Mouse (Mus musculus) neutrophil, adult 5-6 weeks (primary cell): Measurements from ENCODE around the gene Pex12. TPM values are rescaled to one million over a fixed set of nuclear protein-coding genes. Genes with fewer than 3 reads are reported as not detected.
"Not testable (repeated sequence)": the region's sequence is repeated elsewhere in the genome, so short reads cannot be mapped to it uniquely, and the experiment has no call there.

ENCODE experiments used
- ATAC-seq: fragments of 151-379, 151-347 bp; 2 replicates; pipeline ENCODE4 v1.8.0; 2017; ENCODE audit warnings: mild to moderate bottlenecking, moderate TSS enrichment; ENCODE audit not compliant: insufficient number of reproducible peaks, poor library complexity, low FRiP score, severe bottlenecking; ENCODE audit errors: extremely low read depth
- total RNA-seq: library from RNA; stranded (forward); fragments of 200-1000 nt; gene quantifications from 2 replicates; pipeline ENCODE4 v1.2.3, GENCODE M21; 2017

Gene Pex12
- total RNA-seq, 1 experiment from 2014 or later: 6.5 TPM

DNA sequence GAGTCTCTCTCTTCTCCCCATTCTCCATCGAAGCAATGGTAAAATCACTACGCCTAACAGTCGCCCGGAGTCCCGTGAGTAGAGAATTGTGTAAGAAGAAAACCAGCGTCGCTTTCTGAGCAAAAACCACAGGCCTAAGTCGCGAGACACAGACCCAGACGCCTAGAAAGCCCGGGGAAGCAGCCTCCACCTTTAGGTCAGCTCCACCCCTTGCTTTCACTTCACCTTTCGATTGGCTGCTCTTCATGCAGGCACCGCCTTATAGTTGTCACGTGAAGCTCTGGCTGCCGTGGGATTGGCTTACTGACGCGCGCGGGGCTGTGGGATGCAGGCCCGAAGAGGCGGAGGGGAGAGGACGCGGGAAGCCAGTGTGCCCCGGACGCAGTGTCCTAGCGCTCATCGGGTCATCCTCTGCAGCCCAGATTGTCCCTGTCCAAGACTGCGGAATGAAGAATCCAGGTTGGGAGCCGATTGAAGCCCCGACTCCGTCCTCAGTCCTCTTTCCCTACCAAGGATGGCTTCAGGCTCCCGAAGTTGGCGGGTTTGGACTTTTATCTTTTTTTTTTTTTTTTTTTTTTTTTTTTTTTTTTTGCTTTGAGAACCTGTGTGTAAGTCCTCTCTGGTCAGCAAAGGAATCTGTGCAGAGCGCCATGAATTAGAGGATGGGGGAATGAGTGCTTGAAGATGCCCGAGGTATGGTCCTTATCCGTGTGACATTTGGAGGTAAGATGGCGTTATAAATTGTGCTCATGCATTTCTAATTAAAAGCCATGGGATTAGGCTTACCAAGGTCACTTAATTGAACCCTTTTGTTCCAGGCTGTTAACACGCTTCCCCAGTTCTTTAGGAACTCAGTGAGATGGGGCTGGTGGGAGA lies 10.8 kb downstream of the Pex12 start:
- ATAC-seq: peak; percentile 100

DNA sequence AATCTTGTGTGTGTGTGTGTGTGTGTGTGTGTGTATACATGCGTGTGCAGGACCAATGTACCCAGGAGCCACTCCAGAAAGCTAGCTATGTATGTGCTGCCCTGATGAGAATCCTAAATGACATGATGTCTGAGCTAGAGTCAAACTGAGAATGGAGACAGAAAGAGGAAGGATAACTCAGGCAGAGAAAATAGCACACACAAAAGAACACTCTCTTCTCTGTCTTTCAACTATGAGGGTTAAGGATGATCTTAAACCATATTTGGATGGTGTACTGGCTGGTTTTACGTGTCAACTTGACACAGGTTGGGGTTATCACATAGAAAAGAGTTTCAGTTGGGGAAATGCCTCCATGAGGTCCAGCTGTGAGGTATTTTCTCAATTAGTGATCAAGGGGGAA lies 12.8 kb downstream of the Pex12 start:
- ATAC-seq: no peak

DNA sequence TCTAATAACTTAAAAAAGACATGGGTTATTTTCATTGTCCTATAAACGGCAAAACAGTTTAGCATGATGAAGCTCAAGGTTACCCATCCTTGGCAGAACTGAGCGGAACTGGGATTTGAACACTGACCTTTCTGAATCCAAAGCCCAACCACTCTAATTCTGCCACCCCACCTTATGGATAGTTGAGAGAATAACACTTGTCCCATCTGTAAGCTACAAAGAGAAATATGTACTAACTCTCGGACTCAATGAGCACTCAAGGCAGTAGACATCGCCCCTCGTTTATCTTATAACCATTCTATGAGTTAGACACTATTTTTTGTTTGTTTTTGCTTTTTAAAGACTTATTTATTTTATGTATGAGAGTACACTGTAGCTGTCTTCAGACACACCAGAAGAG lies 13.3 kb downstream of the Pex12 start:
- no peak for ATAC-seq

DNA sequence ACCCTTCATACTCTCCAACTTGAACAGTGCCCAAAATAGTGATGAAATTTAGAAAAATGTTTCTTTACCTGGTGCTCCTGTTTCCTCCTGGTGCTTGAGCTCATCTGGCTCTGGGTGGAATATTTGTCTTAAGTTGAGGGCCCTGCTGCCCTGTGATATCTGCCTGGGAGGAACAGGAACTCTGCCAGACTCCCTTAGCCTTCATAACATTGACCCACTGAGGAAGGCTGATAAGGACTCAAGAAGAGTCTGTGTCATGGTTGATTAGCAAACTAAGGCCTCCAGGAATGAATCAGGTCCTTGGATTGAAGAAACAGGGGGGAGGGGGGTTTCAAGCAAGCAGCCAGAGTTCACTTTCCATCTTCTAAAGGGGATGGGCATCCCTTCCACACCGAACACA lies 15.8 kb downstream of the Pex12 start, which contains the start of gene Slfn14:
Slfn14 (minus strand) TSS at position 161 of the 400 bp plus-strand sequence.
- no peak for ATAC-seq

DNA sequence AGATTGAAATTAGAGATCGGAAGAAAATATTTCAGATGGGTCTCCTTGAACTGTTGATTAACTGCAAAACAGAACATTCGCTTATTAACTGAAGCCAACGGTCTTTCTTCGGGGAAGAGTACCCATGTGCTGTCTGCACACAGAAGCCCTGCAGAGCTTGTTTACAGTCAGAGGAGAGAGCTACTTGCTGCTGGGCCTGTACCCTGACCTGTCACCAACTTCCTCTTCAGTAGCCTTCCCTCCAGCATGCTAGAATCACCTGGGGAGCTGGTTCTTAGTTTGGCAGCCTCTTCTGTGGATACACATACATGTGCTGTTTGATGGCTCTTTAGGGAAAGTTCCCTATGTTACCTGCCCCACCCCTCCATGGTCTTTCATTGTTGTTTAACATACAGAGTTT lies 16.8 kb downstream of the Pex12 start:
- no peak for ATAC-seq

DNA sequence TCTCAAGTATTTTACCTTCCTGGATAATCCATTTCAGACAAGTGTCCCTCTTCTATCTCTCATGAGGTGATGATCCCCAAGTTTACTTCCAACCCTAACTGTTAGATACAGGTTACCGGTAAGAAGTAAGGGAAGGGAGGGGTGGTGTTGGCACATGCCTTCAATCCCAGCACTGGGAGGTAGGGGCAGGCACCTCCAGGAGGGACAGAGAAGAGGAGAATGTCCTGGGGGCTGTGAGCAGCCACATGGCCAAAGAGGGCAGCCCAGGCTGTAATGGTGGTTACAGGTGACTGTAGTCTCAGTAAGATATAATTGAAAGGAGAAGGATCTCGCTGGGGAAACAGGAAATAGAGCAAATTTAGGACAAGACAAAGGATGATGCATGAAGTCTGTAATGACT lies 20.3 kb downstream of the Pex12 start:
- no peak for ATAC-seq

DNA sequence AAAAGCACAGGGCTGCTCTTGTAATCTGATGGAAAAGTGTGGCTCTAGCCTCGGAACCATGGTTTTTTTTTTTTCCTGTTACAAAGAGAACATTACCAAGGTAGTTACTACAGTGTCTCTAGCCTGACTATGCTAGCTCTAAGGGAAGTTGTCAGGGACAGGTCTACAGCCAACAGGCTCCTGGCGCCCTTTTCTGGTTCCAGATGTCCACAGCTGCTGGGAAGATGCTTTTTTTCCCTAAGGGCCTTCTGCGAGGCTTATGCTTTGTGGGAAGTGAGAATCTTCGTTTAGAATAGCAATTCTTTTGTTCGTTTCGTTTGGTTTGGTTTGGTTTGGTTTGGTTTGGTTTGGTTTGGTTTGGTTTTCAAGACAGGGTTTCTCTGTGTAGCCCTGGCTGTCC lies 22.7 kb downstream of the Pex12 start:
- ATAC-seq: no peak

DNA sequence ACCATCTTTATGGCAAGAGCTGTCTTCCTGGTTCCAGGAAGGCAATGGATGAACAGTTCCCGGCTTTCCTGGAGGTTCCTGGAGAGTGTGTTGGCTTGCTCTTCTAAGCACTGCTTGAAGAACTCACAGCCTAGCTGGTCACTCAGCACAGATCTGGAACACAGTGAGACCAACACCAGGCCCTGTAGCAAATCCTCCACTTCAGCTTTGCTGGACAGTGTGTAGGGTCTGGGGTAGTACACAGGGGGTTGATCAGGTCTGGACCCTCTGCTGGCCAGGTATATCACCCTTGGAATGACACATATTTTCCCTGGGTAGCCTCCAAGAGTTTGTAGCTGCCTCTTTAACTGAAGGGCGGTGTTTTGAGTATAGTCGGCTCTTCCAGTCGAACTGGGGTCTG lies 23.4 kb downstream of the Pex12 start:
- no peak for ATAC-seq

DNA sequence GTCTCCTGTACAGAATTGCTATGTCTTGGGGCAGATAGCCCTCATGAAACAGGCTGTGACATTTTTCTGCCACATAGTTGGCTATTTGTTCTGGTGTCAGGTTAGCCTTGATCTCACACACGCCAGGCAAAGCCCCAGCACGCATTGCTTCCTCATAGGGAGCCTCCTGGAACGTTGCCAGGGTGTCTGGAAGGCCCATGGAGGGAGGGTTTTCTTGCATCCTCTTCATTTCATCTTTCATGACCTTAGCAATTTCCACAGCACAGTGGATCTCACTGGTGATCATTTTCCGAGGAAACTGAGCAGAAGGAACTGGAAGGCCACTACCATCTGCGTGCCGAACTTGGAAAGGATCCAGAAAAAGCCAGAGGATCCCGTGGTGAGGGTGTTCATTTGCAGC lies 26.1 kb downstream of the Pex12 start:
- ATAC-seq: no peak

DNA sequence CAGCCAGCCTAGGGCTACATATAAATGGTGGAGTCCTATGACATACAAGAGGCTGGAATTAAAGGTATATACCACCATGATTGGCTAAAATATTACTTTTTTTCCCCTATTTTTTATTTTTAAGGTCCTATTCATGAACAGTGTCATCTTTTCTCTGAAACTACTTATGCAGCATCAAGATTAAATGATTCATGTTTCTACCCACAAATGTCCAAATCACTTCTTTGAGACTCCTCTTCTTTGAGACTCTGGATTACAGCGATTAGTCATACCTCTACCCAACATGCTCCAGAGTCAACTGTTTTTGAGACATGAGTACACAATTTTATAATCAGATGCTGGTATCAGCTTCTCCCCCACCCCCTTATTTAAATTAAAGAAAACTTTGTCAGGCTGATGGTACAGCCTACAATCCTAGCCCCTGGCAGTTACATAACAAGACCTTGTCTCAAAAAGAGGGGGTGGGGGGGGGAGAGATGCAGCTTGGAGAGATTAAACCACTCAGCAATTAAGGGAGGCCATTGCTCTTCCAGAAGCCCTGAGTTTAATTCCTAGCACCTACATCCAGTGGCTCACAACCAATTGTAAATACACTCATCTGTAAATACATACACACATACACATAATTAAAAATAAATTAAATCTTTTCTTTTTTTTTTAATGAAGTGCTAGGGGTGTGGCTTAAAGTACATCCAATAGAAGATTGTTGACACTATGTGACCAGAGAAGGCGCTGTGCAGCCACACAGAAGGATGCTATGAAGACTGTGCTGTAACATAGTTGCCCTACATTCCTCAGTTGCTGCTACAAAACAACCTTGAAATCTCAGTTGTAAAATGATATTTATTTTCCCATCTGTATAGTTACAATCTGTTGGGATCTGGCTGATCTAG lies 30.2 kb downstream of the Pex12 start:
- peak; percentile 66 for ATAC-seq

DNA sequence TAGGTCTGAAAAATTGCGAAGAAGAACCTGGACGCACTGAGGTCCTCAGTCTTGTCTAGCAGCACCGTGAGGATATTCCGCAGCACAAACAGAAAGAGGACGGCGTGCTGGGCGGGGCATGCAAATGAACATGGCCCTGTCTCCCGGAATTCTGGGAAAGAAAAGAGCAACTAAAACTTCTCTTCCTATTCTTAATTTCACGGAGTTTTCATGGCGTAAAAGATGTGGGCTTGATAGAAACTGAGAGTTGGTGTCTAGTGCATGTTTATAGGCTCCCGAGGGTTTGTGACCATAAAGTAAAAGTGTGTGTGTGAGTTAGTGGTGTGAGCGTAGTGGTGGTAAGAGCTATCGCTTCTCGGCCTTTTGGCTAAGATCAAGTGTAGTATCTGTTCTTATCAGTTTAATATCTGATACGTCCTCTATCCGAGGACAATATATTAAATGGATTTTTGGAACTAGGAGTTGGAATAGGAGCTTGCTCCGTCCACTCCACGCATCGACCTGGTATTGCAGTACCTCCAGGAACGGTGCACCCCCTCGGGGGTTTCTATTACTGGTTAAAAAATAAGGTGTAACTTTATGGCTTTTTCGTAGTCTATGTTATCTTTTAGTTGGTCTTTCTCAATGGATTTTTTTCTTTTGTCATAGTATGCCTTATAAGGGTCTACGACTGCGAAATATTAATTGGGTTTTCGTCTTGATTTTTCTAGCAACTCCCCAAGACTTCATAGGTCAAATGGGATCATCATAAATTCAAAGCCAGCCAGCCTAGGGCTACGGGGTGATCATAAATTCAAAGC lies 31.0 kb downstream of the Pex12 start:
- ATAC-seq: peak; percentile 69

DNA sequence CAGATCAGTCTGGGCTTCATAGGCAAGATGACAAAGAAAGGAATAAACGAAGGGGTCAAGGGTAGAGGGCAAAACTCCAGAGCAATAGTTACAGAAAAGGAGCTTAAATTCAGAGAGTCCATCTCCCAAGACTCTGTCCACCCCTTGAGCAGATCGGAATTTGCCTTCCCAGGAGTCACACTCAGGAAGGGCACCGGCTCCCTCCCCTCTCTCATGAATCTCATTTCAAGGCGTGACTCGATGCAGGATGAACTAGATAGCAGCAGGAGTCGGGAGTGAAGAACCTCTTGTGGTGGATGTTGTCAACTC lies 31.6 kb downstream of the Pex12 start:
- no peak for ATAC-seq

DNA sequence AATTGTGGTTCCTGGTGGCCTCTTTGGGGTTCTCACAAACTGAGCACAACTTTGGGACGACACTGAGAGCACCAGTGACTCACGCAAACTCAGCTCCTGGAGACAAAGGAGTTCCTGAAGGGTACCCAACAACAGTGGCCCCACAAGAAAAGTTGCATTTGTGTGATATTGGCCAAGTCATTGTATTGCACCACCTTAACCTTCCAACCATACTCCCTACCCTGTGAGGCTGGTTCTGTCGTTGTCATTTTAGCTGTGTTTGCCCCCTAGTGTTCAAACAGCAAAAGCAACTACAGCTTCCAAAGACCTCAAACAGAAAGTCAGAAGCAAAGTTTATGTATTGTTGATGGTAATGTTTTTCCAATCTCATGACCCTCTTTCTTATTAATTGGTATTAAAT lies 39.2 kb downstream of the Pex12 start:
- peak; percentile 64; the same call in 1 of the 2 replicates for ATAC-seq

DNA sequence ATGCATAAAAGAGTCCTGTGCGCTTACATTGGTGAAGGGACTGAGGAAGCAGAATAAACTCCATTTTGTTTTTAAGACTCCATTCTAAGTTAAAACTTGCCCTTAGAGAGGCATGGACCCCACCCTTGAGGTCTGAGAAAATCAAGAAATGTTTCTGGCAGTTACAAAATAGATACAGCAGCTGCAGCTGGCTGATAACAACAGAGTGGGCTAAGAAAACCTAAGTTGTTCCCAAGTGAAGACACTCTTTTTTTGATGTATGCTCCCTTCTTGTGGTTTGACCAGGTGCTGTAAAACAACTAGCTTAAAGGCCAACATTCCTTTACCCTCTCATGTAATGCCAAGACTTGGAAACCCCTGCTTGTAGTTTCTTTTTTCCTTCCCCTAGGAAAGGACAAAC lies 39.7 kb downstream of the Pex12 start:
- ATAC-seq: no peak

DNA sequence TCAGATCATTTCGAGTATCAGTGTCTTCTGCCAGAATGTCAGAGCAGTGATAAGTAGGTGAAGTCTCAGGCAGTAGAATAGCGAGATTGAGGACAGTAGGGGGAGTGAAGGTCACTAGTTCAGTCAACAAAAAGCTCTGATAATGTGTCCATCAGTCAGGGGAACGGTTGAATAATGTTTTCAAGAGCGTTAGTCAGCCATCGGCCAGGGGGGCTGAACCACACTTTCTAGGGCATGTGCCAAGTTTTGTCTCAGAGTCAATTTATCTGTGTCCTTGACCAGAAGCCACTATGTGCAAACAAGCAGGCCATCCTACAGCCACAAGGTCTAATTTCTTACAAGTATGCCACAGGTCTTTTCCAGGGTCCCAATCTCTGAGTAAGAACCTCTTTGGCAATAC lies 45.2 kb downstream of the Pex12 start:
- ATAC-seq: not testable (repeated sequence)

Other genes starting within 250 kb of the Pex12 start
- 1,322 and 1,334 TPM in 2 replicates for gene Slfn2, start 237.5 kb downstream of the Pex12 start, total RNA-seq
- gene Slfn1, start 185.7 kb downstream of the Pex12 start, total RNA-seq: 691 and 728 TPM in 2 replicates
- gene Slfn4, start 127.4 kb downstream of the Pex12 start, total RNA-seq: 903 and 944 TPM in 2 replicates
- gene Slfn3, start 111.3 kb downstream of the Pex12 start, total RNA-seq: 5.3 and 6.6 TPM in 2 replicates
- gene Slfn14, start 15.9 kb downstream of the Pex12 start, total RNA-seq: 0.37 and 0.93 TPM in 2 replicates
- 71.2 and 77.4 TPM in 2 replicates for gene Ap2b1, start 3.6 kb downstream of the Pex12 start, total RNA-seq
- 0.37 and 1.0 TPM in 2 replicates for gene Rasl10b, start 106.6 kb upstream of the Pex12 start, total RNA-seq
- gene Gas2l2, start 126.9 kb upstream of the Pex12 start, total RNA-seq: not detected in 2 replicates
- gene 1700020L24Rik, start 135.1 kb upstream of the Pex12 start, total RNA-seq: 0.93 and 2.6 TPM in 2 replicates
- 0.25 TPM in 1 of 2 replicates, not detected in the other for gene Mmp28, start 160.5 kb upstream of the Pex12 start, total RNA-seq
- 59.3 and 61.3 TPM in 2 replicates for gene Taf15, start 170.5 kb upstream of the Pex12 start, total RNA-seq
- not detected in 2 replicates for gene Heatr9, start 219.6 kb upstream of the Pex12 start, total RNA-seq
- gene Ccl5, start 227.9 kb upstream of the Pex12 start, total RNA-seq: 14.0 and 15.2 TPM in 2 replicates